Mouse (Mus musculus) right cerebral cortex, postnatal 25 days (tissue): ENCODE data around the gene Wnt1.
A peak's percentile ranks its signal among the peaks of the same experiment; 100 is the strongest.
"Not testable (repeated sequence)": the region's sequence is repeated elsewhere in the genome, so short reads cannot be mapped to it uniquely, and the experiment has no call there.

Experiments used
- DNase-seq: peaks from one replicate; pipeline ENCODE4 v3.0.0; 2022

Wnt1 gene

GRCm38 (mm10) chr15:98806809-98807770, 17.4 kb downstream of the Wnt1 start:
- peak; percentile 45 for DNase-seq

- peak; percentile 84 for DNase-seq
Measured at GRCm38 (mm10) chr15:98807895-98808650, 18.4 kb downstream of the Wnt1 start.

- peak; percentile 88 for DNase-seq
Measured at GRCm38 (mm10) chr15:98808651-98809134, 19.0 kb downstream of the Wnt1 start.

GRCm38 (mm10) chr15:98809390-98809789, 19.7 kb downstream of the Wnt1 start, which contains the start of gene Ddn:
Ddn (minus strand) TSS chr15:98809490.
- DNase-seq = no peak

- not testable (repeated sequence) for DNase-seq
Measured at GRCm38 (mm10) chr15:98810212-98810611, 20.6 kb downstream of the Wnt1 start.

GRCm38 (mm10) chr15:98812741-98813424, 23.2 kb downstream of the Wnt1 start:
- DNase-seq = peak; percentile 75

- DNase-seq = no peak
Measured at GRCm38 (mm10) chr15:98818171-98818570, 28.5 kb downstream of the Wnt1 start.

GRCm38 (mm10) chr15:98820937-98821336, 31.3 kb downstream of the Wnt1 start:
- no peak for DNase-seq

GRCm38 (mm10) chr15:98821403-98821802, 31.7 kb downstream of the Wnt1 start:
- DNase-seq = no peak

GRCm38 (mm10) chr15:98822147-98822546, 32.5 kb downstream of the Wnt1 start:
- DNase-seq = no peak

GRCm38 (mm10) chr15:98823434-98823833, 33.8 kb downstream of the Wnt1 start:
- DNase-seq = no peak

- no peak for DNase-seq
Measured at GRCm38 (mm10) chr15:98827611-98828011, 38.0 kb downstream of the Wnt1 start.

- DNase-seq = peak; percentile 96
Measured at GRCm38 (mm10) chr15:98830736-98831683, 41.4 kb downstream of the Wnt1 start, which contains the start of gene Prkag1. Prkag1 (minus strand) TSS chr15:98831521.

GRCm38 (mm10) chr15:98831684-98832035, 42.0 kb downstream of the Wnt1 start:
- DNase-seq = no peak

GRCm38 (mm10) chr15:98832161-98833058, 42.8 kb downstream of the Wnt1 start:
- DNase-seq = no peak

- no peak for DNase-seq
Measured at GRCm38 (mm10) chr15:98833281-98833680, 43.6 kb downstream of the Wnt1 start.

- no peak for DNase-seq
Measured at GRCm38 (mm10) chr15:98834059-98834458, 44.4 kb downstream of the Wnt1 start.

- DNase-seq = no peak
Measured at GRCm38 (mm10) chr15:98835291-98835690, 45.6 kb downstream of the Wnt1 start.

- no peak for DNase-seq
Measured at GRCm38 (mm10) chr15:98837006-98837742, 47.5 kb downstream of the Wnt1 start.

- no peak for DNase-seq
Measured at GRCm38 (mm10) chr15:98837743-98838103, 48.1 kb downstream of the Wnt1 start.
